Mouse (Mus musculus) erythroid progenitor cell, adult 5-6 weeks (primary cell): ENCODE results near the gene Ppm1m. TPM values are rescaled to one million over a fixed set of nuclear protein-coding genes. Genes with fewer than 3 reads are reported as not detected.

ENCODE experiments used
- ATAC-seq: replicated peaks from 2 replicates; pipeline ENCODE4 v1.8.0; 2016; ENCODE audit warnings: moderate number of reproducible peaks, mild to moderate bottlenecking, moderate TSS enrichment, inconsistent platforms; ENCODE audit not compliant: poor library complexity, low FRiP score, severe bottlenecking
- total RNA-seq, 2 experiments: library from RNA; stranded (forward) in 1 of 2; stranded (reverse) in 1 of 2; fragments of 150-400 nt in 1 of 2; fragments of 186-747, 209-891 nt in 1 of 2; gene quantifications; 2 replicates each; pipeline versions ENCODE4 v1.2.3 to v1.2.4; 2015 to 2017; ENCODE audit warnings: low replicate concordance in 2 of 2

Ppm1m gene
- total RNA-seq, 2 experiments from 2014 or later, result 6.1 to 25.6 TPM

DNA sequence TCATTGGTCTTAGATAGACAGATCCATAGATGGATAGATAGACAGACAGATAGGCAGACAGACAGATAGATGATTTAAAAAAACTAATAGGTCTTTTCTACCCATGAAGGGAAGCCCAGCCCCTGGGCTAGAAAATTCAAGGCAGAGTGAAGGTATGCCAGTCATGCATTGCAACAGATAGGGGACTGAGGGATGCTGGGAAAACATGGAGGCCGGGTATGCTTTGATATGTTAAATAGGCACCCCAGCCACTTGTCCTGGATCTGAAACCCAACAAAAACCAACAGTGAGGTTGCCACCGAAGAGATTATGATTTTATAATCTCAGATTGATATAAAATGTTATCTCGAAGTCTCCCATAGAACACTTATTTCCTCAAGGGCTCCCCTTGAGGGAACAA, 32.3 kb downstream of the Ppm1m start:
- no peak for ATAC-seq

DNA sequence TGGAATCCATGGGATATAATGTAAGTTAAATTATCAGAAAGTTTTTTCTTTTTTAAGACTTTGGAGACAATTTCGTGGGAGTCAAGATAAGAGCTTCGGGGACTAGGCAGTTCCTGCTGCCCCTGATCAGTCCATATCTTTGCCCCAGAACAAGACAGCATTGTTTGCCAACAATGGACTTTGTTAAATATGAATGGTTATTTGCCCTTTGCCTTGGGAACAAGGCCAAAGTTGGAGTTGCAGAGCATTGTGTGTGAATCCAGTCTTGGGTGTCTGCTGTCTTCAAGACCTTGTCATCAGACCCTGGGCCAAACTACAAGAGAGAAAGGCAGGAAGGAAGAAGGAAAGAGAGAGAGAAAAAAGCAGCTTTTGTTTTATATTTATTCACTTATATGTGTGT, 32.8 kb downstream of the Ppm1m start:
- ATAC-seq, result no peak

DNA sequence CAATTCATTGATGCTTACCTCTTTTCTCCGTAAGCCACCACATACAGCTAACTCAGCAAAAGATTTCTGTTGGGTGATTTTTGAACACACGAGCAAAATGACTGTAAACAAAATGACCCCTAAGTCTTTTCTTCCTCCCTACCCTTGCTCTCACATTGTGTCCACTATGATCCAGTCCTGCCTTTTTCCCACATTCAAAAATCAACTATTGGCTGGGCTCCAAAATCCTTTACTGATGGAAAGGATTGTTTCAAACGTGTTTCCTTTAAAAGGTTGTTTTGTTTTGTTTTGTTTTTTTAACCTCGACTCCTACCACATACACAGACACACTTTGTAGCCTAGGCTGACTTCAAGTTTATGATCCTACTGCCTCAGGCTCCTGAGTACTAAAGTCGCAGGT, 39.1 kb downstream of the Ppm1m start:
- ATAC-seq, result no peak

DNA sequence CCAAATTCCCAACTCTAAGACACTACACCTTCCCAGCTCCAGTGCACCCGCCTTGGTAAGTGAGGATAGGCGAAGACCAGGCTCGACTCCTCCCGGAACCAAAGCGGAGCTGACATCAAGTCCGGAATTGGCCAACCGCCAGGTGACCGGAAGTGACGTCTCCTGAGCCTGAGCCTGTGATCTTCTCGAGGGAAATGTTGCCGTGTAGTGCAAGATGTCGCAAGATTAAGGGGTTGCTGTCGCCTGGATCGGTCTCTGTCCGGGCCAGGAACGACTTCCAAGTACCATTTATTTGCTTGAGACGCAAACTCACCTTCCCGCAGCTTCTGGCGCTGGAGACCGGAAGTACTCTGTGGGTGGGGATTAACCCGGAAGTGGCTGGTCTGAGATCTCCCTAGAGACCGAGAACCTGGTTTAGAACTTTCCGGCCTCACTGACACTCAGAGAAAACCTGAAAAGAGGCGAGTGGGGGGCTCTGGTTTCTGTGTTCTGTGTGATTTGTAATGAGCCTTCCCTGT, 39.7 kb downstream of the Ppm1m start:
- peak; percentile 90 for ATAC-seq

DNA sequence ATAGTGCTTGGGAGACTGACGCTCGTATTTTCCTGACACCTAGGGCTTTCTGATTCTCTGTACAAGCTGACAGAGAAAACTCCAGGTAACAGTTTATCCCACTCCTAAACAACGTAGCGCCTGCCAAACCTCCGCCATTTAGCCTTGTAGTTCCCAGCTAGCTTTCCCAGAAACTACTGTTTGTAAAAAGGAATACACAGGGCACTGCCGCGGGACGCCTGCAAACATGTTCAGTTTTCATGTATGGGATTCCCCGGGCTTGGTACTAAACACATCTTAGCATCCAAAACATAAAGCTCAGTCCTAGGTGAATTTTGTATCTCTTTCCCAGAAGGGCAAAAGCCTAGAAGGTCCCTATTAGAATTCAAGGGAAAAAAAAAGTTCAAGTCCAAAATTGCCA, 40.3 kb downstream of the Ppm1m start:
- no peak for ATAC-seq

DNA sequence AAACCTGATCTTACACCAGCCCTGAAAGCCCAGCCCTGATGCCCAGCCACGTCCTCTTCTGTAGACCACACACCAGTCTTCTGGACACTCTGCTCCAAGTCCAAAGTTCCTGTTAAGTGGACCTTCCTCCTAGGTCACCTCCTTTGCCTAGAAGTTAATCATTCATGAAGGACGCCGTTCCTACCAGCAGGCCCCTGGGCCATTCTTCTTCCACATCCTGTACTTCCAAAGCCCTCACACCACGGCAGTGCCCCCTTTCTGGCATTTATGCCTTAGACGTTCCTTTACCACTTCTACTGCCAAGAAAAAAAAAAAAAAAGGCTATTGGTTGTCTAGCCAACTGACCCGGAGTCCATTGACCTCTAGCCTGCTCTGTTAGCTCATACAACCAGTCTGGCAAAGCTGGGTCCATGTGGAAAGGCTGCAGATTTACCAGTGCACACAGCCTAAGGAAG, 41.5 kb downstream of the Ppm1m start, which contains the start of gene Glyctk:
Glyctk (minus strand) TSS at position 102 of the 455 bp plus-strand sequence.
- no peak for ATAC-seq

DNA sequence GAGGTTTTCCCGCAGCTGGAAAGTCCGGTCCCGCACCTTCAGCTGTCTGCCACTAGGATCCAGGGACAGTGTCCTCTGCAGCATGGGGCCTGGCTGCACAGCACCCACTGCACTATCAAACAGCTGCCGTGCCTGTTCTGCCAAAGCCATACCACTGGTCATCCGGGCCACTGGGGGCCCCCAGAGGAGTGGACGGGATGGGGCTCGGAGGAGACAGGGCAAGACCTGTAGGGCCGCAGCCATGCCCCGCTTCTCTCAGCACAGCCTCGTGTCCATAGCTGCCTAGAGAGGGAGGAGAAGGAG, 42.0 kb downstream of the Ppm1m start:
- no peak for ATAC-seq

DNA sequence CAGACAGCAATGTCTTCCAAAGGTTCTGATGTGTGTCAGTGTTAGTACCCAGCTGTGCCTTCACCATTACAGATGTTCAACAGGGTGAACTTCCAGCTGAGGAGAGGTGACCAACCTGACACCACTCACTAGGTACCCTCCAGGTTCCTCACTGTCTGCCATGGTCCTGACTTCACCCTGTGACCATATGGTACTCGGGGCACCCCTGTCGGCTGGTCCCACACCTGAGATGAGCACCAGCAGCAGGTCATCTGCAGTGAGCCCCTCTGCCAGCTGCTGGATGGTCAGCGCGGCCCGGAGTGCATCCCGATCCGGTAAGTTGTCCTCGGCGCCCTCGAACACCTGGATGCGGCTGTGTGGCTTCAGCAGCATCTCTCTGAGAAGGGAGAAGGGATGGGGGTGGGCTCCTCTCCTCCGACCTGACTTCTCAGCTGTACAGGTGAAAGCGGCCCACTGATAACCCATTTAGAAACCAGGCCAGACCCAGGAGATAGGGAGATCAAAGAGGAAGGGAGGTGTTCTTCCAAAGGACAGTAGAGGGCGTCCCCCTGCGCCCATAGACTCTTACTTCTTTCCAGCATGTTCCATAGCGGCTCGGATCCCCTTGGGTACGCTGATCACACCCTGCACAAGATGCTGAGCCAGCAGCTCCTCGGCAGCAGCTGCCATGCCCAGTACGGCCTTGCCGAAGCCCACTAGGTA, 42.5 kb downstream of the Ppm1m start:
- ATAC-seq, result no peak

DNA sequence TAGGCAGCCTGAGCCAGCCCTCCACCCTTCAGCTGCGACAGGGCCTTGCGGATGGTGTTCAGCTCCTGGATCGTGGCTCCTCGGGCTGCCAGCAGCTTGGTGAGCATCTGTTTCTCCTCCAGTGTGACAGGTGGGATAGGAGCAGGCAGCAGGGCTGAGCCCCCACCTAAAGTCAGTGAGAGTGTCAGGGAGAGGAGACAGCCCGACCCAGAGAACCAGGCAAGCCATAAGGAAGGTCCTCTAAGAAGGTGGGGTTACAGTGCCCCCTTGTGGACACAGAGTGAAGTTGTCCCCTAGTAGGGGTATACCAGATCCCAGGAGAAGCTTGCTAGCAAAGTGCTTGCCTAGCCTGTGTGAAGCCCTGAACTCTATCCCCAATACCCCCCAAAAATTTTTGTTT, 43.1 kb downstream of the Ppm1m start:
- ATAC-seq, result no peak

DNA sequence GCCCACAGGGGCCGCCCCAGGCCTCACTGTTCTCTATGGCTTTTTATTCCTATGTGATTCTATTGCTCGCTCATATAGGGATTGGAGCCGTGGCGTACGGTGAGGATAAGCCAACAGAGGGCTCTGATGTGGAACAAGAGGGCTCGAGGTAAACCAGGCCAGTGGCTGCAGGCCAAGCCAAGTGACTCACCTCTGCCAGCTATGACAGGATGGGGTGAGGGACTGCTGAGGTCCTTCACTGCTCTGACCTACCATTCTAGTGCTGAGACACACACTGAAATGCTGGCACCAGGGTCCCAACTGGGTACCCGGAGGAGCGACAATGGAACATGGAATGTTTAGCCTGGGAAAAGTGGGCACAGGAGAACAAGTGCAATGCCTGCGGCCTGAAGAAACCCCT, 45.4 kb downstream of the Ppm1m start:
- no peak for ATAC-seq

DNA sequence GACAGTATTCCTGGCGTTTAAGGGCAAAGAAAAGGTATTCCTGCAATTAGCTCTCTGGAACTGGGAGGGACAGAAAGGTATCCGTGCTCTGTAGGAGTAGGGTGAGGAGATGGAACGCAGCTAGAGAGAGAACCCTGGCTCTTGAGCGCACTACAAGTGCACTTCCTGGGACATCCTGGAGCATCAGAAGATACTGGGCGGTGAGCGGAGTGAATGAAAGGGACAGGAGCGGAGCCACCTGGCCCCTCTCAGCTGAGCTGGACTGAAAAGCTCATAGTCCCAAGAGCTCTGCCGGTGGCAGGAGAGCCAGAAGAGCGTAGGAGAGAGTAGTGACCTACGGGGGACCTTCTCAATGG, 50.2 kb downstream of the Ppm1m start:
- ATAC-seq, result no peak

DNA sequence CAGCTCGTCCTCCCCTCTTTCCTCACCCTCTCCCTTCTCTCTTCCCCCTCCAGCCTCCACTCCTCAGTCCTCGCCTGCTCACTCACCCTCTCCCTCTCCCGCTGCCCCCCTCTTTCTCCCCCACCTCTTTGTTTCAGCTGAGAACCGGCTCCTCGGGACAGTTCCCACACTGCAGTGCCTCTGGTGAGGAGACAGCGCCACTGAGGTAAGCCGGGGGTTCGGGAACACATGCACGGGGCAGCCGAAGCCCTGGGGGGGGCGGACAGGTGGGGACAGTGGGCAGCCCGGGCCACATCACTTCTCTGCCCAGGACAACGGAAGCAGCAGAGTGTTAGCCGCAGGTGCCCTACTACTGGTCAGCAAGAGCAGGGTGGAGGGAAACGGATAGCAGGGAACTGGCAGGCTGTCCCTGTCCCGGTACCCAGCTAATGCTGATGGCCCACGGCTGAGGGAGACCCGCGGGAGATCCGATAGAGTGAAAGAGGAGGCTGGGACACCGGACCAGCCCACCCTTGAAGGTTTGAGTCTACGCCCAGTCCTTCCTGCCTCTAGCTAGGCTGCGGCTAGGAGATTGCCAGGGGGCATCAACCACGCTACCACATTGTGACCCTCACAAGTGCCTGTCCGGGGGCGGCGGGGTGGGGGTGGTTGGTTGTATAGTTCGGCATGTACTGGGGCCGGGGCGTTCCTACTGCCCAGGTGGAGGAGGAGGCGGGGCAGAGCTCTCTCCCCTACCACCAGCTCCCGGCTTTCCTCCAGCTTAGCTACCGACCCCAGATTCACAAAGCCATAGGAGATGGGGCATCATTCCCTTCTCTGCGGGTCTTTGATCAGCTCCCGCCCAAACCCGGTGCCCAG, 50.8 kb downstream of the Ppm1m start:
- no peak for ATAC-seq

DNA sequence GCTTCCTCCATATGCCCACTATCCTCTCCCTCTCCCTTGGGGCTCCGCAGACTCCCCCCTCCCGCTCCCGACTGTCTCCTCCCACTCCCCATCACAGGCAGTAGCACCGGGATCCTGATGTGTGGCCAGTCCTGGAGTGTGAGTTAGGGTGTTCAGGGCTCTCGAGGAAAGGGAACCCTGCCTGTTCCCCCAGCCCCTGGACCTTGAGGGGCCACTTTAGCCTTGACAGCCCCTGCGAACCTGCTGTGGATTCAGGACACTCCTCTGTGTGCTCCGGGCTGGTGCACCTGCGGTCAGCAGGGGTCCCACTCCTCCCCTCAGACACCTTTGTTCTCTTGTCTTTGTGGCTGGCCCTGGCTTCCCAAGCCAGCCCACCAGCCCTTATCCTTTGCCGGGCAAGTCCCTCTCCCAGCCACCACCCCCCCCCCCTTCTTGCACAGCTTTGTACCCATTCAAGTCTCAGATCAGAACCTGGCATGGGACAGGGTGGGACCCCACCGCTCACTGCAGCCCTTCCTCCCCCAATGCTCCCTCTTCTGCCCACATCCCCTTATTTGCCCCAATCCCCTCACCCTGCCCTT, 51.6 kb downstream of the Ppm1m start:
- no peak for ATAC-seq

DNA sequence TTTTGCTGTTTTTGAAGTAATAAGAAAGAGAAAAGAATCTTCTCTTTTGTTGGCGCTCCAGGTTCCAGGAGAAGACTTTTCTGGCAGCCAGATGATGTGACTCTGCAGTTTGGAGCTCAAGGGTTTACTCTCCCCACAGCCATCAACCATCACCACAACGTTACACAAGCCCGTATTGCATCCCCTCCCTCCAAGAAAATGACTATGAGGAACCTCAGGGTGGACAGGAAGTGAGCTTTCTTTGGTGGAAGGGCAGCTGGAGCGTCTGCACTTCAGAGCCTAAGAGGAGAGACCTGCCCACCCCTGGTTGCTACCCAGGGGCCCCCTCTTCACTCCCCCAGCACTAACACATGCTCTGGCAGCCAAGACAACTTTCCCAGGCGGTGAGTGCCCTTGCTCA, 52.3 kb downstream of the Ppm1m start:
- no peak for ATAC-seq

DNA sequence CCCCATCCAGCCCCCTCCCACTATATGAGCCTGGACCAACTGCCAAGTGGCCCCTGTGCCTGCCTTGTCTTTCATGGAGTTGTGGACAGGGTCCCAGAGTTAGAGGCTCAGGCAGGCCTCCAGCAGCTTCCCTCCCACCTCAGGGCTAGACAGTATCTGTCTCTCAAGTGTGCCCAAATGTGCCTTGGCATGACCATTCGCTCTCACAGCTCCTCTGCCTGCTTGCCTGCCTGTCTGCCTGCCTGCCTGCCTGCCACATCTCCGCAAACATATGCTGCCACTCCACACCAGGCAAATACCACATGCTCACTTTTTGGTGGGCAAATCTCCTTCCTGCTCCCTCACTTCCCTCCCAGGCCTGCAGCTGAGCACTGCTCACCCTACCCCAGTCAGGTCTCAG, 54.0 kb downstream of the Ppm1m start:
- ATAC-seq, result no peak

Other genes with a start within 250 kb of the Ppm1m start
- not detected in 2 replicates for gene Col6a5, start 239.1 kb downstream of the Ppm1m start, total RNA-seq (2015; ENCODE audit: low replicate concordance)
- gene Col6a5, start 239.1 kb downstream of the Ppm1m start, total RNA-seq (2017; ENCODE audit: low replicate concordance), result not detected in 2 replicates
- not detected in 2 replicates for gene Col6a4, start 103.0 kb downstream of the Ppm1m start, total RNA-seq (2015; ENCODE audit: low replicate concordance)
- gene Col6a4, start 103.0 kb downstream of the Ppm1m start, total RNA-seq (2017; ENCODE audit: low replicate concordance), result not detected in 2 replicates
- gene Glyctk, start 41.6 kb downstream of the Ppm1m start, total RNA-seq (2015; ENCODE audit: low replicate concordance), result 0.84 TPM in 1 of 2 replicates, not detected in the other
- gene Glyctk, start 41.6 kb downstream of the Ppm1m start, total RNA-seq (2017; ENCODE audit: low replicate concordance), result 0.51 TPM in 1 of 2 replicates, not detected in the other
- 18.0 and 26.0 TPM in 2 replicates for gene Wdr82, start 28.8 kb downstream of the Ppm1m start, total RNA-seq (2015; ENCODE audit: low replicate concordance)
- 25.9 and 31.7 TPM in 2 replicates for gene Wdr82, start 28.8 kb downstream of the Ppm1m start, total RNA-seq (2017; ENCODE audit: low replicate concordance)
- 11.2 and 14.7 TPM in 2 replicates for gene Twf2, start 3.4 kb upstream of the Ppm1m start, total RNA-seq (2015; ENCODE audit: low replicate concordance)
- 1.8 and 17.5 TPM in 2 replicates for gene Twf2, start 3.4 kb upstream of the Ppm1m start, total RNA-seq (2017; ENCODE audit: low replicate concordance)
- 0.72 and 5.0 TPM in 2 replicates for gene Tlr9, start 22.9 kb upstream of the Ppm1m start, total RNA-seq (2015; ENCODE audit: low replicate concordance)
- gene Tlr9, start 22.9 kb upstream of the Ppm1m start, total RNA-seq (2017; ENCODE audit: low replicate concordance), result 0.64 TPM in 1 of 2 replicates, not detected in the other
- 44.0 and 57.7 TPM in 2 replicates for gene Alas1, start 48.9 kb upstream of the Ppm1m start, total RNA-seq (2015; ENCODE audit: low replicate concordance)
- 37.1 and 38.0 TPM in 2 replicates for gene Alas1, start 48.9 kb upstream of the Ppm1m start, total RNA-seq (2017; ENCODE audit: low replicate concordance)
- 28.1 and 28.9 TPM in 2 replicates for gene Poc1a, start 81.3 kb upstream of the Ppm1m start, total RNA-seq (2015; ENCODE audit: low replicate concordance)
- 12.7 and 19.5 TPM in 2 replicates for gene Poc1a, start 81.3 kb upstream of the Ppm1m start, total RNA-seq (2017; ENCODE audit: low replicate concordance)
- 13.3 and 19.3 TPM in 2 replicates for gene Dusp7, start 168.9 kb upstream of the Ppm1m start, total RNA-seq (2015; ENCODE audit: low replicate concordance)
- gene Dusp7, start 168.9 kb upstream of the Ppm1m start, total RNA-seq (2017; ENCODE audit: low replicate concordance), result 2.7 and 3.9 TPM in 2 replicates
- gene Rpl29, start 229.7 kb upstream of the Ppm1m start, total RNA-seq (2015; ENCODE audit: low replicate concordance), result 733 and 902 TPM in 2 replicates
- 361 and 381 TPM in 2 replicates for gene Rpl29, start 229.7 kb upstream of the Ppm1m start, total RNA-seq (2017; ENCODE audit: low replicate concordance)
- gene Acy1, start 238.6 kb upstream of the Ppm1m start, total RNA-seq (2015; ENCODE audit: low replicate concordance), result 2.9 TPM in 1 of 2 replicates, not detected in the other
- gene Acy1, start 238.6 kb upstream of the Ppm1m start, total RNA-seq (2017; ENCODE audit: low replicate concordance), result 0.30 and 0.39 TPM in 2 replicates
- 1.3 TPM in 1 of 2 replicates, not detected in the other for gene Abhd14b, start 247.7 kb upstream of the Ppm1m start, total RNA-seq (2015; ENCODE audit: low replicate concordance)
- gene Abhd14b, start 247.7 kb upstream of the Ppm1m start, total RNA-seq (2017; ENCODE audit: low replicate concordance), result 0.91 TPM in 1 of 2 replicates, not detected in the other
- gene Abhd14a, start 247.9 kb upstream of the Ppm1m start, total RNA-seq (2015; ENCODE audit: low replicate concordance), result 3.2 and 3.4 TPM in 2 replicates
- 0.77 and 2.0 TPM in 2 replicates for gene Abhd14a, start 247.9 kb upstream of the Ppm1m start, total RNA-seq (2017; ENCODE audit: low replicate concordance)